Mouse (Mus musculus): ENCODE measurements around the gene Hoxc10.

- TF ChIP-seq CTCF (conservative IDR thresholded peaks at IDR 0.05; ENCODE audit: low read length) (no peak), NANOG (IDR thresholded peaks at IDR 0.05; ENCODE audit: borderline replicate concordance, low read length) (no peak), POU5F1 (IDR thresholded peaks at IDR 0.05; ENCODE audit: borderline replicate concordance, low read length) (no peak)
Observed at GRCm38 (mm10) chr15:103006326-103006725, 39.7 kb downstream of the Hoxc10 start.
